Mouse (Mus musculus): ENCODE measurements around the gene Elovl3. TPM values are rescaled to one million over a fixed set of nuclear protein-coding genes. Genes with fewer than 3 reads are reported as not detected.

Gene Elovl3
- polyA plus RNA-seq (2017; shearing (Covaris generic)) = not detected

DNA sequence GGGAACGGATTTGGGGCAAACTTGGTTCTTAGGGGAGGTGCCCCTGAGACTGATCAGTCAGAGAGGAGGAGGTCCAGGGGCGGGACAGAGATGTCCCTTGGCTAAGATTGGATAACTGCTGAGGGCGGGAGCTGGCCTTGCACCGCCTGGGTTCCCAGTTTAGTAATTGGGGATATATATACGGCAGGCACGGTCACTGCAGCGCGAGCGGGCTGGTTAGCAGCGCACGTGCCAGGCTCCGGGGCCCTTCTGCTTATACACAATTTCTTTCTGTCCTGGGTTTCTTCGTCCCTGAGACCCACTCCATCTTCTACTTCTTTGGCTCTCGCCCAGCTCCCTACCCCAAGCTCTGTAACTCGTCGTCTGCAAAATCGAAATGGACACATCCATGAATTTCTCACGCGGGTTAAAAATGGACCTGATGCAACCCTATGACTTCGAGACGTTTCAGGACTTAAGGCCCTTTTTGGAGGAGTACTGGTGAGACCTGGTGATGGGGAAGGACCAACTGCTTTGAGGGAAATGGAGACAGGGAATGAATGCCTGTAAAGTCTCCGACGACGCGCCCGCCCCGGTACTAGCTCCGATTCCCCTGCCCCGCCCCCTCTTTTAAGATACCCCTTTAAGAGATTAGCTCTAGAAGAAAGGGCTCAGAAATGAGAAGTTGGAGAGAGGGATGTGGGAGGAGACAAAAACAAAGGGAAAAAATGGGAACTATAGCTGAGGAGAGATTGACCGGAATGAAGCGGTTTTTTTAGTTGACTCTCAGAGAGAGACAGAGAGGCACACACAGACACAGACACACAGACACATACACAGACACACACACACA is at the start of gene Elovl3:
Elovl3 (plus strand) TSS at position 204 of the 832 bp plus-strand sequence.

GRCm38 (mm10) chr19:46147511-46148371 is 16.0 kb downstream of the Elovl3 start, which contains the start of gene Pitx3:
Pitx3 (minus strand) TSS chr19:46148326.

GRCm38 (mm10) chr19:46152127-46152803 is 20.6 kb downstream of the Elovl3 start, which contains the start of gene Gbf1:
Gbf1 (plus strand) TSS chr19:46152509.

Other genes with a start within 250 kb of the Elovl3 start
- 12.8 TPM for gene Armh3, start 133.4 kb upstream of the Elovl3 start, polyA plus RNA-seq (2017; shearing (Covaris generic))
- 15.3 TPM for gene Hps6, start 128.4 kb upstream of the Elovl3 start, polyA plus RNA-seq (2017; shearing (Covaris generic))
- gene Pprc1, start 87.0 kb upstream of the Elovl3 start, polyA plus RNA-seq (2017; shearing (Covaris generic)) = 51.6 TPM
- 295 TPM for gene Ldb1, start 86.7 kb upstream of the Elovl3 start, polyA plus RNA-seq (2017; shearing (Covaris generic))
- gene Nolc1, start 56.0 kb upstream of the Elovl3 start, polyA plus RNA-seq (2017; shearing (Covaris generic)) = 93.6 TPM
- not detected for gene Pitx3, start 16.4 kb downstream of the Elovl3 start, polyA plus RNA-seq (2017; shearing (Covaris generic))
- gene Gbf1, start 20.6 kb downstream of the Elovl3 start, polyA plus RNA-seq (2017; shearing (Covaris generic)) = 55.6 TPM
- 93.7 TPM for gene Nfkb2, start 172.4 kb downstream of the Elovl3 start, polyA plus RNA-seq (2017; shearing (Covaris generic))
- 5.4 TPM for gene Psd, start 195.3 kb downstream of the Elovl3 start, polyA plus RNA-seq (2017; shearing (Covaris generic))
- gene Fbxl15, start 196.3 kb downstream of the Elovl3 start, polyA plus RNA-seq (2017; shearing (Covaris generic)) = 12.5 TPM
- gene Cuedc2, start 206.8 kb downstream of the Elovl3 start, polyA plus RNA-seq (2017; shearing (Covaris generic)) = 54.5 TPM
- 5.9 TPM for gene Mfsd13a, start 209.2 kb downstream of the Elovl3 start, polyA plus RNA-seq (2017; shearing (Covaris generic))
- gene 2310034G01Rik, start 218.4 kb downstream of the Elovl3 start, polyA plus RNA-seq (2017; shearing (Covaris generic)) = 0.13 TPM

All from CD4-positive, CD25-positive, alpha-beta regulatory T cell (primary cell).